ENCODE assay signal across 11 mouse cellular contexts in genomic region chr2:128288138-128288551, GRCm38 (mm10).
A peak's percentile ranks its signal among the peaks of the same experiment; 100 is the strongest.
DNase-seq lines count a peak whose midpoint lies in the region; ATAC-seq lines count a peak whose summit lies in the region.
"Had no signal": no experiment of that assay in that cellular context is flagged by ENCODE, and none has a peak within 500 bp of the region (broad histone marks: within the 10 kb centered on the region; RNA-seq: fewer than 3 reads in every experiment).

No protein-coding gene starts in this region.

- DNase-seq in heart, adult 8-10 months (ENCODE audit: low spot score) = no peak
- DNase-seq in brain, adult 2 months (ENCODE audit: low read depth, low spot score) = peak; percentile 25
- peak; percentile 18 for DNase-seq in hindbrain, embryonic 11.5 days (ENCODE audit: low spot score)
- DNase-seq in thymus, postnatal 25 days = no peak
- DNase-seq in testis, postnatal 14 days (ENCODE audit: low spot score) = no peak
- no peak for DNase-seq in left cerebral cortex, adult 11 months (ENCODE audit: low spot score)
- DNase-seq: kidney, postnatal 36 days; lung, embryonic 14.5 days had no signal

- WGBS in heart, embryonic 13.5 days = 48% methylated on average over 12 of the region's 12 CpGs
- WGBS in hindbrain, embryonic 11.5 days = 38% methylated on average over 12 of the region's 12 CpGs
- 26% methylated on average over 12 of the region's 12 CpGs for WGBS in neural tube, embryonic 12.5 days

- peaks cover 37% of the 10 kb centered on the region for H3K4me1 ChIP-seq in heart, embryonic 13.5 days
- H3K4me1 ChIP-seq in hindbrain, embryonic 11.5 days (replicated peaks; ENCODE audit: control insufficient read depth, insufficient read depth, low read length) = peaks cover 2% of the 10 kb centered on the region; the same call in 1 of the 2 replicates
- peaks cover 15% of the 10 kb centered on the region for H3K4me1 ChIP-seq in neural tube, embryonic 12.5 days

- H3K9me3 ChIP-seq in heart, embryonic 13.5 days = peaks cover 14% of the 10 kb centered on the region
- H3K9me3 ChIP-seq in hindbrain, embryonic 11.5 days (ENCODE audit: control insufficient read depth, low read length) = no peaks in the 10 kb centered on the region
- no peaks in the 10 kb centered on the region for H3K9me3 ChIP-seq in neural tube, embryonic 12.5 days

- H3K36me3 ChIP-seq in heart, embryonic 13.5 days = no peaks in the 10 kb centered on the region
- H3K36me3 ChIP-seq in hindbrain, embryonic 11.5 days (ENCODE audit: control insufficient read depth, insufficient read depth, low read length) = no peaks in the 10 kb centered on the region
- H3K36me3 ChIP-seq in neural tube, embryonic 12.5 days = no peaks in the 10 kb centered on the region

- ATAC-seq in heart, embryonic 13.5 days (ENCODE audit: extremely low read depth, insufficient number of reproducible peaks, low FRiP score, low TSS enrichment) = no peak
- peak; percentile 49; the same call in 1 of the 2 replicates for ATAC-seq in hindbrain, embryonic 11.5 days (ENCODE audit: low FRiP score)
- 0 out of 2 replicates have a peak, but pooled peaks have one; percentile 26 for ATAC-seq in neural tube, embryonic 12.5 days (ENCODE audit: low FRiP score, low read depth)

- H3K9ac ChIP-seq in heart, embryonic 13.5 days = no peak overlapping the region
- H3K9ac ChIP-seq in hindbrain, embryonic 11.5 days (ENCODE audit: low read depth, low read length) = no peak overlapping the region
- no peak overlapping the region for H3K9ac ChIP-seq in neural tube, embryonic 12.5 days
- H3K9ac ChIP-seq: lung, embryonic 14.5 days had no signal

- H3K27ac ChIP-seq in heart, embryonic 13.5 days (replicated peaks) = 0 out of 2 replicates have a peak overlapping the region, but pooled peaks have one; percentile 12
- 0 out of 2 replicates have a peak overlapping the region, but pooled peaks have one; percentile 0 for H3K27ac ChIP-seq in hindbrain, embryonic 11.5 days (ENCODE audit: low read depth, low read length)
- H3K27ac ChIP-seq in neural tube, embryonic 12.5 days = no peak overlapping the region

- H3K27me3 ChIP-seq in heart, embryonic 13.5 days (replicated peaks) = no peaks in the 10 kb centered on the region
- no peaks in the 10 kb centered on the region for H3K27me3 ChIP-seq in hindbrain, embryonic 11.5 days (ENCODE audit: control insufficient read depth, insufficient read depth, low read length)
- H3K27me3 ChIP-seq in neural tube, embryonic 12.5 days (replicated peaks) = no peaks in the 10 kb centered on the region

- H3K4me2 ChIP-seq in heart, embryonic 13.5 days = no peak overlapping the region
- H3K4me2 ChIP-seq in hindbrain, embryonic 11.5 days (replicated peaks; ENCODE audit: low read depth, low read length) = no peak overlapping the region; the same call in 1 of the 2 replicates
- H3K4me2 ChIP-seq in neural tube, embryonic 12.5 days (replicated peaks) = peak overlapping the region; percentile 19
- H3K4me2 ChIP-seq: heart, embryonic 11.5 days; lung, embryonic 14.5 days had no signal

- H3K4me3 ChIP-seq in heart, embryonic 13.5 days = no peak overlapping the region
- no peak overlapping the region for H3K4me3 ChIP-seq in hindbrain, embryonic 11.5 days (ENCODE audit: low read depth, low read length)
- H3K4me3 ChIP-seq in neural tube, embryonic 12.5 days = no peak overlapping the region

Comparison
In these comparisons a context has a peak if more than half of its experiments do, and no peak if none do; other contexts are left out.
1. DNase-seq: peak in brain, adult 2 months (single experiment) and hindbrain, embryonic 11.5 days (single experiment); none in heart, adult 8-10 months (single experiment), thymus, postnatal 25 days (single experiment), testis, postnatal 14 days (single experiment) and left cerebral cortex, adult 11 months (single experiment).